Mouse (Mus musculus): ENCODE data around the gene Slc25a45. TPM values are rescaled to one million over a fixed set of nuclear protein-coding genes. Genes with fewer than 3 reads are reported as not detected.

The Slc25a45 gene
- polyA plus RNA-seq, 1 experiment, result 57.9 TPM

- DNase-seq, result no peak
- TF ChIP-seq POLR2A (IDR thresholded peaks at IDR 0.05; ENCODE audit: control insufficient read depth, extremely low read depth, insufficient read depth, low read length, poor library complexity) (no peak), CTCF (IDR thresholded peaks at IDR 0.05; ENCODE audit: borderline replicate concordance, control insufficient read depth, extremely low read depth, insufficient read depth, low read length, poor library complexity) (no peak)
- H3K27me3 ChIP-seq (ENCODE audit: control insufficient read depth, insufficient read depth, low read length), result no peaks in the 10 kb centered on the region
- 8% methylated on average over 13 of the region's 13 CpGs for WGBS
- no peaks in the 10 kb centered on the region for H3K36me3 ChIP-seq (ENCODE audit: control insufficient read depth, insufficient read depth, low read length)
- H3K4me3 ChIP-seq (ENCODE audit: control insufficient read depth, insufficient read depth, low read length), result peak within 1 kb of the TSS; percentile 72
- H3K4me1 ChIP-seq (replicated peaks; ENCODE audit: control insufficient read depth, insufficient read depth, low read length), result peaks cover 19% of the 10 kb centered on the region
- no peak within 1 kb of the TSS for H3K27ac ChIP-seq (ENCODE audit: control insufficient read depth, insufficient read depth, low read length)
Observed at GRCm38 (mm10) chr19:5913007-5913719, 35.6 kb downstream of the Slc25a45 start, which contains the start of gene Dpf2. TSS of gene Dpf2 (minus strand) at chr19:5913010.

DNA sequence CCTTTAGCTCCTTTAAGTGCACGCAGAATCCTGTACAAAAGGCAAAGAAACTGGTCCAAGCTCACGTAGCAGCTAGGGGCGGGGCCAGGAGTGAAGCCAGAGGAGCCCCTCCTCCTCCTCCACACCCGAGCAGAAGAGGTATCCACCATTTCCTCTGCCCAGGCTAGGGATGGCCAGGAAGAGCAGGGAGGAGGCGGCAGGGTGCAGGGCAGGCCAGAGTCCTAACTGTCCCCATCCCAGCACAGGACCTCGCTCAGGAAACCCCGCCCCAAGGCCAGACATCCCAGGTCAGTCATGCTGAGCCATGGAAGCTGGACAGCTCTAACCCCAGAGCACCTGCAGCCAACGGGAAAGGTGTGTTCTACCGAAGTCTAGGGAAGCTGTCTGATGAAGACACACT is 44.1 kb downstream of the Slc25a45 start:
- peaks cover 14% of the 10 kb centered on the region for H3K4me1 ChIP-seq (replicated peaks; ENCODE audit: control insufficient read depth, insufficient read depth, low read length)
- no peaks in the 10 kb centered on the region for H3K27me3 ChIP-seq (ENCODE audit: control insufficient read depth, insufficient read depth, low read length)
- H3K4me3 ChIP-seq (ENCODE audit: control insufficient read depth, insufficient read depth, low read length), result no peak overlapping the region
- no peak overlapping the region for H3K27ac ChIP-seq (ENCODE audit: control insufficient read depth, insufficient read depth, low read length)
- H3K36me3 ChIP-seq (ENCODE audit: control insufficient read depth, insufficient read depth, low read length), result no peaks in the 10 kb centered on the region
- no peak for TF ChIP-seq POLR2A (IDR thresholded peaks at IDR 0.05; ENCODE audit: control insufficient read depth, extremely low read depth, insufficient read depth, low read length, poor library complexity)
- TF ChIP-seq CTCF (IDR thresholded peaks at IDR 0.05; ENCODE audit: borderline replicate concordance, control insufficient read depth, extremely low read depth, insufficient read depth, low read length, poor library complexity), result no peak
- DNase-seq, result no peak
- 60% methylated on average over 9 of the region's 9 CpGs for WGBS

GRCm38 (mm10) chr19:5922119-5922942 is 44.7 kb downstream of the Slc25a45 start:
- TF ChIP-seq POLR2A (IDR thresholded peaks at IDR 0.05; ENCODE audit: control insufficient read depth, extremely low read depth, insufficient read depth, low read length, poor library complexity) (no peak), CTCF (IDR thresholded peaks at IDR 0.05; ENCODE audit: borderline replicate concordance, control insufficient read depth, extremely low read depth, insufficient read depth, low read length, poor library complexity) (no peak)
- Histone ChIP-seq H3K36me3 (ENCODE audit: control insufficient read depth, insufficient read depth, low read length) (no peaks in the 10 kb centered on the region), H3K4me1 (replicated peaks; ENCODE audit: control insufficient read depth, insufficient read depth, low read length) (peaks cover 18% of the 10 kb centered on the region), H3K27me3 (ENCODE audit: control insufficient read depth, insufficient read depth, low read length) (no peaks in the 10 kb centered on the region), H3K4me3 (ENCODE audit: control insufficient read depth, insufficient read depth, low read length) (no peak overlapping the region), H3K27ac (ENCODE audit: control insufficient read depth, insufficient read depth, low read length) (no peak overlapping the region)
- DNase-seq, result no peak
- 81% methylated on average over 15 of the region's 15 CpGs for WGBS

GRCm38 (mm10) chr19:5922963-5923362 is 45.4 kb downstream of the Slc25a45 start:
- Histone ChIP-seq H3K36me3 (ENCODE audit: control insufficient read depth, insufficient read depth, low read length) (no peaks in the 10 kb centered on the region), H3K4me1 (replicated peaks; ENCODE audit: control insufficient read depth, insufficient read depth, low read length) (peaks cover 20% of the 10 kb centered on the region), H3K27ac (ENCODE audit: control insufficient read depth, insufficient read depth, low read length) (no peak overlapping the region), H3K27me3 (ENCODE audit: control insufficient read depth, insufficient read depth, low read length) (no peaks in the 10 kb centered on the region), H3K4me3 (ENCODE audit: control insufficient read depth, insufficient read depth, low read length) (no peak overlapping the region)
- 98% methylated on average over 3 of the region's 3 CpGs for WGBS
- DNase-seq, result no peak
- no peak for TF ChIP-seq POLR2A (IDR thresholded peaks at IDR 0.05; ENCODE audit: control insufficient read depth, extremely low read depth, insufficient read depth, low read length, poor library complexity)
- no peak for TF ChIP-seq CTCF (IDR thresholded peaks at IDR 0.05; ENCODE audit: borderline replicate concordance, control insufficient read depth, extremely low read depth, insufficient read depth, low read length, poor library complexity)

- no peak overlapping the region for H3K27ac ChIP-seq (ENCODE audit: control insufficient read depth, insufficient read depth, low read length)
- WGBS, result under 1% methylated on average over 38 of the region's 38 CpGs
- TF ChIP-seq CTCF (IDR thresholded peaks at IDR 0.05; ENCODE audit: borderline replicate concordance, control insufficient read depth, extremely low read depth, insufficient read depth, low read length, poor library complexity) (peak; percentile 88), POLR2A (IDR thresholded peaks at IDR 0.05; ENCODE audit: control insufficient read depth, extremely low read depth, insufficient read depth, low read length, poor library complexity) (0 out of 2 replicates have a peak, but pooled peaks have one; percentile 17)
- no peaks in the 10 kb centered on the region for H3K36me3 ChIP-seq (ENCODE audit: control insufficient read depth, insufficient read depth, low read length)
- peaks cover 20% of the 10 kb centered on the region for H3K4me1 ChIP-seq (replicated peaks; ENCODE audit: control insufficient read depth, insufficient read depth, low read length)
- no peaks in the 10 kb centered on the region for H3K27me3 ChIP-seq (ENCODE audit: control insufficient read depth, insufficient read depth, low read length)
- peak overlapping the region; percentile 53 for H3K4me3 ChIP-seq (ENCODE audit: control insufficient read depth, insufficient read depth, low read length)
- peak; percentile 92 for DNase-seq
Observed at GRCm38 (mm10) chr19:5923990-5924712, 46.5 kb downstream of the Slc25a45 start.

DNA sequence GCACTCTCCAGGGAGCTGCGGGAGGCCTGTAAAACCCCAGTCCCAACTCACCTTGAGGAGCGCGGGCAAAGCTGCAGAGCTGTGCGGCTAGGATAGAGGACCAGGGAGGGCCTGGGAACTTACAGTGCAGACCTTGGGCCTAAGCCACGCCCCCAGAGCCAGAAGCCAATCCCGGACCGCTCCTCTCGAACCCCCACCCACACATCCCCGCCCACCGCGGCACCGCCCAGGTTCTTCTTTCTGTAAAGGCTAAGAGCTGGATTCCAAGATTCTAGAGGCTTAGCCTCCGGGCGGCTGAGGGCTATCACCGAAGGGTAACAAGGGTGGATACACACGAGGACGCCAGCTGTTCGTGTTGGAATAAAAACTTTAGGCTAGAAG is 47.1 kb downstream of the Slc25a45 start, which contains the start of gene Cdc42ep2:
Gene Cdc42ep2 (minus strand): TSS at position 104 of the 381 bp plus-strand sequence.
- WGBS, result 2% methylated on average over 18 of the region's 18 CpGs
- Histone ChIP-seq H3K27me3 (ENCODE audit: control insufficient read depth, insufficient read depth, low read length) (no peaks in the 10 kb centered on the region), H3K4me1 (replicated peaks; ENCODE audit: control insufficient read depth, insufficient read depth, low read length) (peaks cover 20% of the 10 kb centered on the region), H3K4me3 (ENCODE audit: control insufficient read depth, insufficient read depth, low read length) (peak within 1 kb of the TSS; percentile 53), H3K36me3 (ENCODE audit: control insufficient read depth, insufficient read depth, low read length) (no peaks in the 10 kb centered on the region), H3K27ac (ENCODE audit: control insufficient read depth, insufficient read depth, low read length) (no peak within 1 kb of the TSS)
- TF ChIP-seq CTCF (IDR thresholded peaks at IDR 0.05; ENCODE audit: borderline replicate concordance, control insufficient read depth, extremely low read depth, insufficient read depth, low read length, poor library complexity), result no peak
- TF ChIP-seq POLR2A (IDR thresholded peaks at IDR 0.05; ENCODE audit: control insufficient read depth, extremely low read depth, insufficient read depth, low read length, poor library complexity), result no peak
- DNase-seq, result peak; percentile 94

Data from thymus, adult 2 months (tissue).